Mouse (Mus musculus): ENCODE results near the gene Gxylt1. TPM values are rescaled to one million over a fixed set of nuclear protein-coding genes. Genes with fewer than 3 reads are reported as not detected.

Gene Gxylt1
- polyA plus RNA-seq, 1 experiment from 2014 or later = 14.4 TPM

DNA sequence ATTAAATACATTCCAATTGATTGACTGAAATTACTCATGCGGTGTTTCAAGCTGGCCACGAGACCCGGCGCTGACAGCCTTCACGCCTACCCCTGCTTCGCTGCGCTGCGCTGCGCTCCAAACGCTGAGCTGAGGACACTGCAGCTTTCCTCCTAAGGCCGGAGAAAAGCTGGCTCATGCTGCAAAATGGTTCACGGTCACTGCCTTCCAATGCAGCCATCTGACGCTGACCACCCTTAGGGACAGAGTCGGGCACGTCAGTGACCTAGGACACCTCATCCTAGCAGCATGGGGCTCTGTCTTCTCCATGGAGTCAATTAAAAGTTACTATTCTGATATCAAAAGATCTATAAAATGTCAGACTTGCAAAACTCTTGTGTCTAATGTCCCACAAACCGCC lies 8.6 kb downstream of the Gxylt1 start:
- DNase-seq (ENCODE audit: low spot score) (no peak), ATAC-seq (ENCODE audit: insufficient read depth, low FRiP score, low TSS enrichment) (no peak)
- H3K9me3 ChIP-seq (ENCODE audit: control insufficient read depth, low read length) = no peaks in the 10 kb centered on the region
- H3K4me3 ChIP-seq (ENCODE audit: low read depth, low read length) = no peak overlapping the region
- H3K4me2 ChIP-seq (ENCODE audit: low read depth) = no peak overlapping the region
- H3K4me1 ChIP-seq (ENCODE audit: control insufficient read depth, insufficient read depth, low read length) = no peaks in the 10 kb centered on the region
- 78% methylated on average over 16 of the region's 16 CpGs for WGBS
- H3K27ac ChIP-seq (ENCODE audit: low read depth, low read length) = no peak overlapping the region
- H3K9ac ChIP-seq (ENCODE audit: low read length) = no peak overlapping the region
- H3K27me3 ChIP-seq (ENCODE audit: control insufficient read depth, insufficient read depth, low read length) = no peaks in the 10 kb centered on the region
- no peaks in the 10 kb centered on the region for H3K36me3 ChIP-seq (ENCODE audit: control insufficient read depth, insufficient read depth, low read length)

DNA sequence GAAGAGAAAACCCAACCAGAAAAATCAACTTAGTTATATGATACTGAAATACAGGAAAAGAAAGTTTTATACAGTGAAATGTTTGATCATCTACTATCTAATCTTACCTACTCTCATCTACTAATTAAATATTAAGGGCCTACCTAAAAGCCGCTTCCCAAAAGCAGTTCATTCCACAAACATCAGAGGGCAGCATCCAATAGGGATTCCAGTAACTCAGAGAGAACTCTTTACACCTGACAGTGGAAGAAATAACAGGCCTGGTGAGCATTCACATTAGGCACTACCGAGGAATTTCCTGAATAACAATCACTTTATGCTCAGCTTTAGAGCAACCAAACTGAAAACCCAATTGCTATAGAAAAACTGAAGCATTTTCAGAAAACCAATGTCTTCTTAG lies 9.3 kb downstream of the Gxylt1 start:
- H3K4me1 ChIP-seq (ENCODE audit: control insufficient read depth, insufficient read depth, low read length) = no peaks in the 10 kb centered on the region
- WGBS = 78% methylated on average over 2 of the region's 2 CpGs
- H3K27ac ChIP-seq (ENCODE audit: low read depth, low read length) = no peak overlapping the region
- H3K9ac ChIP-seq (ENCODE audit: low read length) = no peak overlapping the region
- ATAC-seq (ENCODE audit: insufficient read depth, low FRiP score, low TSS enrichment) = no peak
- DNase-seq (ENCODE audit: low spot score) = no peak
- no peak overlapping the region for H3K4me3 ChIP-seq (ENCODE audit: low read depth, low read length)
- H3K36me3 ChIP-seq (ENCODE audit: control insufficient read depth, insufficient read depth, low read length) = no peaks in the 10 kb centered on the region
- no peak overlapping the region for H3K4me2 ChIP-seq (ENCODE audit: low read depth)
- no peaks in the 10 kb centered on the region for H3K9me3 ChIP-seq (ENCODE audit: control insufficient read depth, low read length)
- H3K27me3 ChIP-seq (ENCODE audit: control insufficient read depth, insufficient read depth, low read length) = no peaks in the 10 kb centered on the region

DNA sequence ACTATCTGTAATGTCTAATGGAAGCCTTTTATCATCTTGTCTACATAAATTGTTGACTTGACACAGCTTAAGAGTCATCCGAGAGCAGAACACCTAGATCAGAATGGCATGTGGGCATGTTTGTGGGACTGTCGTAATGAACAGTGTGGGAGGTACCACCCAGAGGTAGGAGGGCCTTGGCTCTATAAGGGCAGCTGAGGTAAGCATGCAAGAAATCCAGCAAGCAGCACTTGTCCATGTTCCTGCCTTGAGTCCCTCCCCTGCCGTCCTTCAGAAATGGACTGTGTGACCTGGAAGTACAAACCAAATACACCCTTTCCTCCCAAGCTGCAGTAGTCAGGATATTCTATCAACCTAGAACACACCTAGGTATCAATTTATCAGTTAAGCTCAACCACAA lies 9.7 kb downstream of the Gxylt1 start:
- Histone ChIP-seq H3K27me3 (ENCODE audit: control insufficient read depth, insufficient read depth, low read length) (no peaks in the 10 kb centered on the region), H3K4me2 (ENCODE audit: low read depth) (no peak overlapping the region), H3K36me3 (ENCODE audit: control insufficient read depth, insufficient read depth, low read length) (no peaks in the 10 kb centered on the region), H3K27ac (ENCODE audit: low read depth, low read length) (no peak overlapping the region), H3K9me3 (ENCODE audit: control insufficient read depth, low read length) (no peaks in the 10 kb centered on the region), H3K4me3 (ENCODE audit: low read depth, low read length) (no peak overlapping the region), H3K9ac (ENCODE audit: low read length) (no peak overlapping the region), H3K4me1 (ENCODE audit: control insufficient read depth, insufficient read depth, low read length) (no peaks in the 10 kb centered on the region)
- DNase-seq (ENCODE audit: low spot score) = no peak
- ATAC-seq (ENCODE audit: insufficient read depth, low FRiP score, low TSS enrichment) = no peak
- WGBS = 87% methylated on average over 3 of the region's 3 CpGs

DNA sequence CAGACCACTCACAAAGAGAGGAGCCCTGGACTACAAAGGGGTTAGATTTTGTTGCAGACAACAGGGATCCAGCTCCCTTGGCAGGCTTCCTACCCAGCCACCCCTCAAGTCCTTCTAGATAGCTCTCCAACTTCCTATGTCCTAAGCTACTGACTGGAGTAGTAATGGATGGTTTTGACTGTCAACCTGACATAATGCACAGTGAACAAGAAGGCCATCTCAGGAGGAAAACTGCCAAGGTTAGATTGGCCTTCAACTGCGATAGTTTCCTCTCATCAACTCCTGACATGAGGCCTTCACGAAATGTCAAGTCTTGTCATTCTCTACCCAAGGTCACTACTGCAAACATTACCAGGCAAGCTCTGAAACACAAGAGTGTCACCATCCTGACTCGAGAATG lies 10.8 kb downstream of the Gxylt1 start:
- Histone ChIP-seq H3K9me3 (ENCODE audit: control insufficient read depth, low read length) (no peaks in the 10 kb centered on the region), H3K9ac (ENCODE audit: low read length) (no peak overlapping the region), H3K36me3 (ENCODE audit: control insufficient read depth, insufficient read depth, low read length) (no peaks in the 10 kb centered on the region), H3K4me3 (ENCODE audit: low read depth, low read length) (no peak overlapping the region), H3K4me1 (ENCODE audit: control insufficient read depth, insufficient read depth, low read length) (no peaks in the 10 kb centered on the region), H3K27ac (ENCODE audit: low read depth, low read length) (no peak overlapping the region), H3K4me2 (ENCODE audit: low read depth) (no peak overlapping the region), H3K27me3 (ENCODE audit: control insufficient read depth, insufficient read depth, low read length) (no peaks in the 10 kb centered on the region)
- no peak for DNase-seq (ENCODE audit: low spot score)
- ATAC-seq (ENCODE audit: insufficient read depth, low FRiP score, low TSS enrichment) = no peak
- over 99% methylated on average over 3 of the region's 3 CpGs for WGBS

DNA sequence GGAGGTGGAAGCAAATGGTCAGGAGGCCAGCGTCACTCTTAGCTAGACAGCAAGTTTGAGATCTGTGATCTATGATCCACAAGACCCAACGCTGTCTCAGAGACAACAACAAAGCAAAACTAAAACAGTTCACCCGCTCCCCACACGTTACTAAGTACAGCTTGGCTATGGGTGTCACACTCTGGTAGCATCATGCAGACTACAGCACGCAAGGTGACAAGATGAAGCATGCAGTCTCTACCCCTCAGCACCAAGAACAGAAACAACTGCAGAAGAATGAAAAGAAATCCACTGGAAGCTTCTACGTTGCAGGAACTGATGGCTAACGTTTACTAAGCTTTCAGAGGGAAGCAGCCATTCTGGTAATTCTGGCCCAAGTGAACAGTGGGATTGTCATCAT lies 11.4 kb downstream of the Gxylt1 start:
- no peak for DNase-seq (ENCODE audit: low spot score)
- ATAC-seq (ENCODE audit: insufficient read depth, low FRiP score, low TSS enrichment) = no peak
- Histone ChIP-seq H3K27ac (ENCODE audit: low read depth, low read length) (no peak overlapping the region), H3K9ac (ENCODE audit: low read length) (no peak overlapping the region), H3K4me1 (ENCODE audit: control insufficient read depth, insufficient read depth, low read length) (no peaks in the 10 kb centered on the region), H3K36me3 (ENCODE audit: control insufficient read depth, insufficient read depth, low read length) (no peaks in the 10 kb centered on the region), H3K9me3 (ENCODE audit: control insufficient read depth, low read length) (no peaks in the 10 kb centered on the region), H3K4me3 (ENCODE audit: low read depth, low read length) (no peak overlapping the region), H3K4me2 (ENCODE audit: low read depth) (no peak overlapping the region), H3K27me3 (ENCODE audit: control insufficient read depth, insufficient read depth, low read length) (no peaks in the 10 kb centered on the region)
- 83% methylated on average over 7 of the region's 7 CpGs for WGBS

DNA sequence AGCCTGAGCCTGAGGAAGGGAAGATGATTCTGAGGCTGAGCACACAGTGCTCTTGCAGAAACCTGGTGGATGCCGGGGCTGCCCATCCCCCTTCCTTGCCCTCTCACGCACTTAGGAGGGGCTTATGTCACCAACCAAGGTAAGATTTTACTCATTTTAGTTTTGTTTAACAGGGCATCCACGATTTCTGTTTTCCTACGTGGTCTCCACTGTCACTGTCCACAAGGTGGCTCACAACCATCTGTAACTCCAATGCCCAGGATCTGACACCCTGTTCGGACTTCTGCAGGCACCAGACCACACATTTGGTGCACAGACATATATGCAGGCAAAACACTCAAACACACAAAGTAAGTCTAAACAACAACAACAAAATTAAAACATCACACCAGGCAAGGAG lies 12.2 kb downstream of the Gxylt1 start:
- Histone ChIP-seq H3K9me3 (ENCODE audit: control insufficient read depth, low read length) (no peaks in the 10 kb centered on the region), H3K9ac (ENCODE audit: low read length) (no peak overlapping the region), H3K4me1 (ENCODE audit: control insufficient read depth, insufficient read depth, low read length) (no peaks in the 10 kb centered on the region), H3K27ac (ENCODE audit: low read depth, low read length) (no peak overlapping the region), H3K4me3 (ENCODE audit: low read depth, low read length) (no peak overlapping the region), H3K27me3 (ENCODE audit: control insufficient read depth, insufficient read depth, low read length) (no peaks in the 10 kb centered on the region), H3K36me3 (ENCODE audit: control insufficient read depth, insufficient read depth, low read length) (no peaks in the 10 kb centered on the region), H3K4me2 (ENCODE audit: low read depth) (no peak overlapping the region)
- no peak for DNase-seq (ENCODE audit: low spot score)
- no peak for ATAC-seq (ENCODE audit: insufficient read depth, low FRiP score, low TSS enrichment)
- 80% methylated on average over 5 of the region's 5 CpGs for WGBS

DNA sequence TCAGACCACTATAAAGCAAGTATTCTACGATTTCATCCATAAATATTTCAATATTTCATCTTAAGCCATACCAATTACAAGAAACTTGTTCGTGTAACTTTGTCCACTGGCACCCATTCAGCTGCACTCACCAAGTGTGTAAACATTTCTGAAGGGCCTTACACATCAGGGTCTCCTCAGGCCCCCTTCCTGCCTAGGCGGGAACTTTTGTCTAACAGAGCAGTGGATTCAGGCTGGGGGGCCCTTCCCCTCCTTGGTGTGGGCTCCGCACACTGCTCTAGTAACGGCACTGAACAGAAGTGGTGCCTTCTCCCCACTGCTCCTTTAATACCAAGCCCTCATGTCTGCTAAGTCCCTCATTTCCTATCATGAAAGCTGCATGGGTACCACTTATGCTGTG lies 12.7 kb downstream of the Gxylt1 start:
- H3K4me3 ChIP-seq (ENCODE audit: low read depth, low read length) = no peak overlapping the region
- H3K4me1 ChIP-seq (ENCODE audit: control insufficient read depth, insufficient read depth, low read length) = no peaks in the 10 kb centered on the region
- no peak for ATAC-seq (ENCODE audit: insufficient read depth, low FRiP score, low TSS enrichment)

DNA sequence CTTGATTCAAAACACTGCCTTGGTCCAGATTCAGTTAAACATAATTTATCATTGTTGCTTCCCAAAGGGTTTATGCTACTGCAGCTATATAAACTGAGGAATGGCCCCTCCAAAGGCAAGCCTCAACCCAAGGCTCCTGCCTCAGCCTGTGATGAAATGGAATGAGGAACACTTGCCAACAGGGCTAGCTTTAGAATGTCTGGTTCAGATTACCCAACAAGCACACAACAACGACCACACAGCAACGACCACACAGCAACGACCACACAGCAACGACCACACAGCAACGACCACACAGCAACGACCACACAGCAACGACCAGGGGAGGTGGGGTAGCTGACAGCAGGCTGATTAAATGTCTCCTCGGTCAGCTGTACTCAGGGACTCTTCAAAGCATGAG lies 15.0 kb downstream of the Gxylt1 start:
- WGBS = 67% methylated on average over 8 of the region's 8 CpGs
- no peak overlapping the region for H3K27ac ChIP-seq (ENCODE audit: low read depth, low read length)
- H3K4me3 ChIP-seq (ENCODE audit: low read depth, low read length) = no peak overlapping the region
- DNase-seq (ENCODE audit: low spot score) = no peak
- H3K27me3 ChIP-seq (ENCODE audit: control insufficient read depth, insufficient read depth, low read length) = no peaks in the 10 kb centered on the region
- no peaks in the 10 kb centered on the region; the same call in 1 of the 2 replicates for H3K36me3 ChIP-seq (ENCODE audit: control insufficient read depth, insufficient read depth, low read length)
- no peaks in the 10 kb centered on the region for H3K4me1 ChIP-seq (ENCODE audit: control insufficient read depth, insufficient read depth, low read length)
- no peak overlapping the region for H3K9ac ChIP-seq (ENCODE audit: low read length)
- no peak overlapping the region for H3K4me2 ChIP-seq (ENCODE audit: low read depth)
- H3K9me3 ChIP-seq (ENCODE audit: control insufficient read depth, low read length) = no peaks in the 10 kb centered on the region
- no peak for ATAC-seq (ENCODE audit: insufficient read depth, low FRiP score, low TSS enrichment)

More for the DNA sequence above, 12.7 kb downstream of the Gxylt1 start:
- Histone ChIP-seq H3K9ac (ENCODE audit: low read length) (no peak overlapping the region), H3K4me2 (ENCODE audit: low read depth) (no peak overlapping the region), H3K9me3 (ENCODE audit: control insufficient read depth, low read length) (no peaks in the 10 kb centered on the region), H3K27me3 (ENCODE audit: control insufficient read depth, insufficient read depth, low read length) (no peaks in the 10 kb centered on the region), H3K36me3 (ENCODE audit: control insufficient read depth, insufficient read depth, low read length) (no peaks in the 10 kb centered on the region; the same call in 1 of the 2 replicates), H3K27ac (ENCODE audit: low read depth, low read length) (no peak overlapping the region)
- DNase-seq (ENCODE audit: low spot score) = no peak
- 90% methylated on average over 5 of the region's 5 CpGs for WGBS

DNA sequence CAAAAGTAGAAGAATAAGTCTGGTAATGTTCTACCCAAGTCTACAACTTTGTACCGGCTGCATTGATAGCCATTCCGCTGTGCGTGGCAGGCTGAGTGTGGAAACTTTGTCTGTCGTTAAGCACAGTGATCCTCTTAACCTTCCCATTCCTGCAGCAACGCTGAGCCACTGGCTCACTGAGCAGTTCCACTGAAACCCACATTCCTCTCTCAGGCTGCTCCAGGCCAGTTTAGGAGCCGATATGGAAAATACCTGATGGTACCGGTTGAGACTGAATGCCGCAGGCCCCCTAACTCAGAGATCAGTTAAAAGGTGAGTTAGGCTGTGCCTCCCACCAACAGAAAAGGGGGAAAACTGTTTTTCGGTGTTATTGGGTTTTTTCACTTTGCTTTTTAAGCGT lies 19.7 kb downstream of the Gxylt1 start:
- Histone ChIP-seq H3K4me3 (ENCODE audit: low read depth, low read length) (no peak overlapping the region), H3K9me3 (ENCODE audit: control insufficient read depth, low read length) (no peaks in the 10 kb centered on the region), H3K4me2 (ENCODE audit: low read depth) (no peak overlapping the region), H3K4me1 (ENCODE audit: control insufficient read depth, insufficient read depth, low read length) (no peaks in the 10 kb centered on the region), H3K36me3 (ENCODE audit: control insufficient read depth, insufficient read depth, low read length) (no peaks in the 10 kb centered on the region; the same call in 1 of the 2 replicates), H3K9ac (ENCODE audit: low read length) (no peak overlapping the region), H3K27me3 (ENCODE audit: control insufficient read depth, insufficient read depth, low read length) (no peaks in the 10 kb centered on the region), H3K27ac (ENCODE audit: low read depth, low read length) (no peak overlapping the region)
- no peak for DNase-seq (ENCODE audit: low spot score)
- no peak for ATAC-seq (ENCODE audit: insufficient read depth, low FRiP score, low TSS enrichment)
- 75% methylated on average over 10 of the region's 10 CpGs for WGBS
